Mouse (Mus musculus) lung, embryonic 14.5 days (tissue): ENCODE data around the gene Krtap1-5. TPM values are rescaled to one million over a fixed set of nuclear protein-coding genes. Genes with fewer than 3 reads are reported as not detected.
"Not testable (repeated sequence)": the region's sequence is repeated elsewhere in the genome, so short reads cannot be mapped to it uniquely, and the experiment has no call there.

Source experiments
- ATAC-seq: fragments of 200-750 bp; cut with Nextera tagmentation; 2 replicates; pipeline ENCODE4 v1.8.0; 2017; ENCODE audit warnings: mild to moderate bottlenecking, moderate TSS enrichment, moderate library complexity; ENCODE audit not compliant: insufficient read depth
- DNase-seq: peaks from one replicate; pipeline ENCODE4 v3.0.0-alpha.2; 2015
- H3K27ac ChIP-seq: fragments of 300-500 bp; sonication (generic); 2 replicates; pipeline ENCODE4 v1.5.1; 2014; ENCODE audit warnings: low read depth, mild to moderate bottlenecking, moderate library complexity
- H3K27me3 ChIP-seq: fragments of 300-500 bp; sonication (generic); 2 replicates; pipeline ENCODE4 v1.6.1; 2014; ENCODE audit warnings: low read length, control low read depth; ENCODE audit not compliant: insufficient read depth
- H3K36me3 ChIP-seq: fragments of 300-500 bp; sonication (generic); 2 replicates; pipeline ENCODE4 v1.6.1; 2014; ENCODE audit warnings: control low read depth; ENCODE audit not compliant: insufficient read depth
- H3K4me1 ChIP-seq: fragments of 300-500 bp; sonication (generic); 2 replicates; pipeline ENCODE4 v1.6.1; 2014; ENCODE audit warnings: antibody characterized with exemption, control low read depth; ENCODE audit not compliant: insufficient read depth
- H3K4me2 ChIP-seq: fragments of 300-500 bp; sonication (generic); 2 replicates; pipeline ENCODE4 v1.6.1; 2014; ENCODE audit warnings: mild to moderate bottlenecking
- H3K4me3 ChIP-seq: fragments of 300-500 bp; sonication (generic); 2 replicates; pipeline ENCODE4 v1.5.1; 2014; ENCODE audit warnings: low read depth, low read length
- H3K9ac ChIP-seq: fragments of 300-500 bp; sonication (generic); 2 replicates; pipeline ENCODE4 v1.6.1; 2014
- H3K9me3 ChIP-seq: fragments of 300-500 bp; sonication (generic); 2 replicates; pipeline ENCODE4 v1.6.1; 2016; ENCODE audit warnings: low read depth, low read length, control low read depth
- CTCF ChIP-seq: IDR thresholded peaks from 2 replicates; pipeline ENCODE4 v1.5.1; 2016; ENCODE audit warnings: antibody characterized with exemption, low read depth
- WGBS: fragments of 180-500 bp; shearing (Covaris S2); extraction: QIAGEN DNeasy Blood & Tissue Kit; methylation state at CpG from one replicate; pipeline ENCODE4 v1.1.7; 2014; 5-methylcytosine and 5-hydroxymethylcytosine counted together
- polyA plus RNA-seq: library from polyadenylated mRNA; unstranded; fragments of >200 nt; fragmentation: Nextera tagmentation; extraction: Ambion mirVana; gene quantifications from 2 replicates; pipeline ENCODE4 v1.2.1, GENCODE M21; 2014

The Krtap1-5 gene
- not detected in 2 replicates for polyA plus RNA-seq

DNA sequence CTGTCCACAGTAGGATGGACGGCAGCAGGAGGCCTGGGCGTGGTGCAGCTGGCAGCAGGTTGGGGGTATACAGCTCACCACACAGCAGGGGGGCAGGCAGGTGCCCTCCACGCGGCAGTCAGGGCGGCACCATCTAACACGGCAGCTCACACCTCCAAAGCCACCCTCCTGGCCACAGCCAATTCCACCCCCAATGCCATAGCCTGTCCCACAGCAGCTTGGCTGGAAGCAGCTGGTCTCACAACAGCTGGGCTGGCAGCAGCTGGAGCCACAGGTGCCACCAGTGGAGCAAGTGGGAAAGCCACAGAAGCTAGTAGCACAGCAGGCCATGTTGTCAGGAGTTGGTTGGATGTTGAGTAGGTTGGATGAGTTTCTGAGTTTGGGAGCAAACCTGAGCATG is at the start of gene Krtap1-5:
Gene Krtap1-5, minus strand, starts transcription at position 381 of the 400 bp plus-strand sequence.
- TF ChIP-seq CTCF, result no peak
- Histone ChIP-seq H3K9ac (no peak within 1 kb of the TSS), H3K27ac (no peak within 1 kb of the TSS), H3K4me3 (no peak within 1 kb of the TSS), H3K9me3 (no peaks in the 10 kb centered on the region), H3K4me2 (no peak within 1 kb of the TSS), H3K36me3 (no peaks in the 10 kb centered on the region), H3K27me3 (no peaks in the 10 kb centered on the region), H3K4me1 (no peaks in the 10 kb centered on the region)
- no peak for ATAC-seq
- DNase-seq, result no peak
- 84% methylated on average over 6 of the region's 6 CpGs for WGBS

DNA sequence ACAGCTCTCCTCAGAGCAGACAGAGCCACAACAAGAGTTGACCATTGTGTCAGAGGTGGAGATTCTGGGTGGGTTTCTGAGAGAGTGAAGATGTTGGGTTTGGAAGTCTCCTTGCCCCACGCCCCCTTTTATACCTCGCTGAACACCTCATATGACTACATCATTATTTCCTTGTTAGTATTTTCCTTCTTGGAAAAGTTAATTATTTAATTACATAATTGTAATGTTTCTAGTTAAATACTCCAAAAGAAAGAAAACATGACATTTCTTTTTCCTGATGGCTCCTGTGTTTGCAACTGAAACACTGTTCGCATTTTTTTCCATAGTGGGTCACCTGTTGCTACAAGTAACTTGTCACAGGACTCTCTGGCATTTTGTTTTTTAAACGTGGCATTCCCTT is 47.3 kb upstream of the Krtap1-5 start, which contains the start of gene Krtap4-1:
Gene Krtap4-1, minus strand, starts transcription at position 101 of the 400 bp plus-strand sequence.
- no peak for ATAC-seq
- Histone ChIP-seq H3K9ac (no peak within 1 kb of the TSS), H3K27me3 (no peaks in the 10 kb centered on the region), H3K36me3 (no peaks in the 10 kb centered on the region), H3K4me1 (no peaks in the 10 kb centered on the region), H3K4me3 (no peak within 1 kb of the TSS), H3K4me2 (no peak within 1 kb of the TSS), H3K27ac (no peak within 1 kb of the TSS), H3K9me3 (no peaks in the 10 kb centered on the region)
- WGBS, result 77% methylated on average over 4 of the region's 4 CpGs
- no peak for DNase-seq
- TF ChIP-seq CTCF, result no peak

DNA sequence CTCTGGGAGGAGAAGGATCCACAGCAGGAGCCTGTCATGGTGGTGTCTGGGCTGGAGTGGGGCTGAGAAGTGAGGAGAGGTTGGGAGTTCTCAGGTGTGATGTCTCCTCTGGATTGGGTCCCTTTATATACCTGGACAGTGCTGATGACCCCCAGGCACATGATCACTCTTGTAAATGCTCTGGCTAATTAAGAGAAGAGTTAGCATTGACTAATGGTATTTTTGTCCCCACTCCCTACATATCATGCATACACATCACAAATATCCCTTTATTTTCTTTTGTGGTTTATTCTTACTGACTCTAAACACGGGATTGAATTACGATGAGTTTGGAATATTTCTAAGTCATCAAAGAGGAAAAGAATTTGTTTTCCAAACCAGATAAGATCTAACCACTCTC is 39.5 kb upstream of the Krtap1-5 start, which contains the start of gene Gm11562:
Gene Gm11562, minus strand, starts transcription at position 101 of the 400 bp plus-strand sequence.
- ATAC-seq, result no peak
- H3K4me1 ChIP-seq, result no peaks in the 10 kb centered on the region
- H3K9ac ChIP-seq, result no peak within 1 kb of the TSS
- no peaks in the 10 kb centered on the region for H3K27me3 ChIP-seq
- no peaks in the 10 kb centered on the region for H3K9me3 ChIP-seq
- no peaks in the 10 kb centered on the region for H3K36me3 ChIP-seq
- DNase-seq, result no peak
- H3K4me2 ChIP-seq, result no peak within 1 kb of the TSS
- no peak within 1 kb of the TSS for H3K27ac ChIP-seq
- H3K4me3 ChIP-seq, result no peak within 1 kb of the TSS
- no peak for TF ChIP-seq CTCF
- 70% methylated on average over 2 of the region's 2 CpGs for WGBS

DNA sequence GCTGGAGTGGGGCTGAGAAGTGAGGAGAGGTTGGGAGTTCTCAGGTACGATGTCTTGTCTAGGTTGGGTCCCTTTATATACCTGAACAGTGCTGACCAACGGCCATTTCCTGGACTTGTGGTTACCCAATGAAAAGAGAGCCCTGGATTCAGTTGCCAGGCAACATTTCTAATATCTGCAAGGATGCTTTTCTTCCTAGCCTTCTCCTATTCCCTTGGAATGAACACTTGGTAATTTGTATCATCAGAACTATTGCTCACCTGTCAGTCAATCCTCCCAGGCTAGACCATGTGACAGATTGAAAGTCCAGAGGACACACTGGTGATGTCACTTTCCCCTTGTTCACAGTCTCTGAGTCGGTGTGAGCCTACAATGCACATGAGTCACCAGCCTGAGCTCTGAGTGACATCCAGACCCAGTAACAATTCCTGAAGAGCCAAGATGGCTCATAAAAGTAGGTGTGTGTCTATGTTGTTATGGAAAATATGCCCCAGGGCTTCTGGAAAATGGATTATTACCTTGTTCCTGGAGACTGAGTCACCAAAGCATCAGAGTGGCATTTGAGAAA is 34.1 kb upstream of the Krtap1-5 start, which contains the start of gene Krtap2-4:
Gene Krtap2-4, minus strand, starts transcription at position 51 of the 568 bp plus-strand sequence.
- no peaks in the 10 kb centered on the region for H3K4me1 ChIP-seq
- 58% methylated on average over 3 of the region's 3 CpGs for WGBS
- TF ChIP-seq CTCF, result no peak
- H3K4me3 ChIP-seq, result no peak within 1 kb of the TSS
- H3K36me3 ChIP-seq, result no peaks in the 10 kb centered on the region
- no peak within 1 kb of the TSS for H3K9ac ChIP-seq
- H3K27ac ChIP-seq, result no peak within 1 kb of the TSS
- H3K27me3 ChIP-seq, result no peaks in the 10 kb centered on the region
- DNase-seq (no peak), ATAC-seq (no peak)
- H3K9me3 ChIP-seq, result no peaks in the 10 kb centered on the region
- H3K4me2 ChIP-seq, result no peak within 1 kb of the TSS

DNA sequence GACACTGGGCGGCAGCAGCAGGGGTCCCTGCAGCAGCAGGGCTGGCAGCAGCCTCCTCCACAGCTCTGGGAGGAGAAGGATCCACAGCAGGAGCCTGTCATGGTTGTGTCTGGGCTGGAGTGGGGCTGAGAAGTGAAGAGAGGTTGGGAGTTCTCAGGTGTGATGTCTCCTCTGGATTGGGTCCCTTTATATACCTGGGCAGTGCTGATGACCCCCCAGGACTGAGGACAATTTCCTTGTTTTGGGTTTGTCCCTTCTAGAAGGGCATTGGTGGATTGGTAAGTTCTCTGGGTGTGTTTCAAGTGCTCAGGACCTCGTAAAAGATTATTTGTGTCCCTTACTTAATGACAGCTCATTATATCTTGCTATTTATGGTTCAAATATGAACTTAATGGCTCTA is 29.3 kb upstream of the Krtap1-5 start, which contains the start of gene Gm11937:
Gene Gm11937, minus strand, starts transcription at position 101 of the 400 bp plus-strand sequence.
- not testable (repeated sequence) for H3K9ac ChIP-seq, H3K4me2 ChIP-seq, H3K4me1 ChIP-seq, H3K36me3 ChIP-seq, ATAC-seq, H3K4me3 ChIP-seq, DNase-seq, H3K27me3 ChIP-seq, H3K9me3 ChIP-seq, H3K27ac ChIP-seq
- WGBS, result 54% methylated on average over 1 of the region's 2 CpGs

DNA sequence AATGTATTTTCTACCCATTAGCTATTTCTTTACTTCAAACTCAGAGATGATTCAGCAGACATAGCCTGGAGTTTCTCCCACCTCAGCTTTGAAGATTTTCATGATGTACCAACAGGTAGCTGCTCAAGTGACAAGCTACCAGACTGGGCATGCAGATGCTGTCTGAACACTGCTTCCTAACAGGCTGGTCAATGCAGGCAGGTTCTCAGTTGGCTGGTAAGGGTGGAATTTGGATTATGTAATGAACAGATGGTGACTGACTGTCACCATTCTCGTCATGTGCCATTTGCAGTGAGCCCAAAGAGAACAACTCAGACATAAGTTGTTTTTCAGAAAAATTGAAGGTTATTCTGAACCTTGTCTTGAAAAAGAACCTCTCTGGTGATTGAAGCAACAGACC is 28.3 kb upstream of the Krtap1-5 start:
- Histone ChIP-seq H3K9ac (no peak overlapping the region), H3K4me1 (no peaks in the 10 kb centered on the region), H3K4me2 (no peak overlapping the region), H3K4me3 (no peak overlapping the region), H3K27me3 (no peaks in the 10 kb centered on the region), H3K27ac (no peak overlapping the region), H3K36me3 (no peaks in the 10 kb centered on the region), H3K9me3 (no peaks in the 10 kb centered on the region)
- DNase-seq (no peak), ATAC-seq (no peak)
- no peak for TF ChIP-seq CTCF
- WGBS, result 75% methylated on average over 1 of the region's 1 CpGs

DNA sequence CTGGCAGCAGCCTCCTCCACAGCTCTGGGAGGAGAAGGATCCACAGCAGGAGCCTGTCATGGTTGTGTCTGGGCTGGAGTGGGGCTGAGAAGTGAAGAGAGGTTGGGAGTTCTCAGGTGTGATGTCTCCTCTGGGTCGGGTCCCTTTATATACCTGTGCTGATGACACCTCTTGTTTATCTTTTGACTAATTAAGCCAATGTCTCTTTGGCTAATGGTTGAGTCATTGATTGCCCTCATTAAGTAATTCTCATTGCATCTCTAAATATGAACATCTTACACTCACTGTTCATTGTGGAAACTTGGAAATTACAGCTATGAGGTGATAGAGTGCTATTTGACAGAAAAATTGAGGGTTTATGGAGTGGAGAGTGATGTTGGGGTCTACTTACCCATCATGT is 22.4 kb upstream of the Krtap1-5 start, which contains the start of gene Gm11938:
Gene Gm11938, minus strand, starts transcription at position 101 of the 400 bp plus-strand sequence.
- H3K9me3 ChIP-seq, H3K4me2 ChIP-seq, H3K27me3 ChIP-seq, H3K27ac ChIP-seq, H3K4me1 ChIP-seq, ATAC-seq, DNase-seq, H3K36me3 ChIP-seq, H3K4me3 ChIP-seq, H3K9ac ChIP-seq: not testable (repeated sequence)
- WGBS, result 53% methylated on average over 1 of the region's 1 CpGs

DNA sequence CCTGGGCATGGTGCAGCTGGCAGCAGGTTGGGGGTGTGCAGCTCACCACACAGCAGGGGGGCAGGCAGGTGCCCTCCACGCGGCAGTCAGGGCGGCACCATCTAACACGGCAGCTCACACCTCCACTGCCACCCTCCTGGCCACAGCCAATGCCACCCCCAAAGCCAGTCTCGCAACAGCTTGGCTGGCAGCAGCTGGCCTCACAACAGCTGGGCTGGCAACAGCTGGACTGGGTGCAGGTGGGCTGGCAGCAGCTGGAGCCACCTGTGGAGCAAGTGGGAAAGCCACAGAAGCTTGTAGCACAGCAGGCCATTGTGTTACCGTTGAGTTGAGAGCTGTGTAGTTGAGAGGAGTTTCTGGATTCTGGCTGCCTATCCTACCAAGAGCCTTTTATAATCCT is 16.9 kb upstream of the Krtap1-5 start, which contains the start of gene Krtap9-3:
Gene Krtap9-3, minus strand, starts transcription at position 364 of the 400 bp plus-strand sequence.
- not testable (repeated sequence) for H3K27ac ChIP-seq, H3K4me1 ChIP-seq, H3K36me3 ChIP-seq, H3K27me3 ChIP-seq, H3K9me3 ChIP-seq, H3K4me2 ChIP-seq, H3K4me3 ChIP-seq, DNase-seq, H3K9ac ChIP-seq, ATAC-seq
- 83% methylated on average over 6 of the region's 6 CpGs for WGBS
